Mouse (Mus musculus): ENCODE results near the gene Twist2.

The Twist2 gene

DNA sequence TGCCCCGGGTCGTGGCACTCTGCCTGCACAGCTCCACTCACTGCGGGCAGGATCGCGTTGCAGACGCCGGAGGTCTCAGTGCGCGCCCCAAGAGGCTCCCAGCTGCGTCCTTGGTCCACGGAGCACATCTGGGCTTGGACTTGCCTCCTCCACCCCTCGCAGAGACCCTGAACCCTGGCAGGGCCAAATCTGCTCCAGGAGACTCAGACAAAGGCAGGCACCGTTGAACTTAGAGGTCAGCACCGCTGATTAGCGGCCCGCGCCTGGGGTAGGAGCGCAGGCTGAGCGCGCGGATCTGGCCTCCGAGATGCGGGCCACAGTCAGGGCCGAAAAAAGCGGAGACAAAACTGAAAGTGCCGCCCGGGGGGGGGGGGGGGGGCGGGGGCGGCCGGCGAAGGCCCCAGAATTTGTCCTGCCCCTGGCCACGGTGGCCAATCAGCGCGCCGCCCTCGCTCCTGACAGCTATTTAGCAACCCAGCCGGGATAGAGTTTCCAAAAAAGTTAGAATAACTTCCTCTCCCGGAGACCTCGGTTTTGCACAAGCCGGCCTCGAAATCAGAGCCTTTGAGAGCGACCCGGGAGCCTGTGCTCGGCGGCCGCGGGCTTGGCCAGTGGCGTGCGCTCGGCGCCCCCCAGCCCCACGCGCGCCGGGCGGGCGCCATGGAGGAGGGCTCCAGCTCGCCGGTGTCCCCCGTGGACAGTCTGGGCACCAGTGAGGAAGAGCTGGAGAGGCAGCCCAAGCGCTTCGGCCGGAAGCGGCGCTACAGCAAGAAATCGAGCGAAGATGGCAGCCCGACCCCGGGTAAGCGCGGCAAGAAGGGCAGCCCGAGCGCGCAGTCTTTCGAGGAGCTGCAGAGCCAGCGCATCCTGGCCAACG, at the start of gene Twist2:
TSS of gene Twist2 (plus strand) at position 495 of the 877 bp plus-strand sequence.
- peak; percentile 73 for DNase-seq (ENCODE audit: low spot score)

DNA sequence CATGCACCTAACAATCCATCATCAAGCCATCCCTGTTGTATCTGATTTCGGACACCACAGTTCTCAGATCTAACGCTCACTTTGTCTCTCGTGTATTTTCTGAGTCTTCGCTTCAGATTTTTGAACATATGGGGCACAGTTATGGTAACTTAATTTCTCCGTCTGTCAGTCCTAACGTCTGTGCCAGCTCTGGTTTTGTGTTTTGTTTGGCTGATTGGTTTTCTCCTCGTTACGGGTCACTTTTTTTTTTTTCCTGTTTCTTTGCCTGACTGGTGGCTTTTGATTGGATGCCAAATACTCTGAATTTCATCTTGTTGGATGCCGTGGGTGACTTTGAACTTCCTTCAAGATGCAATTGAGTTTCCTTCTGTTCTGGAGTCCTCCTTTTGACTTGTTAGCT, 48.3 kb upstream of the Twist2 start:
- no peak for DNase-seq (ENCODE audit: low spot score)

GRCm38 (mm10) chr1:91755102-91755501, 46.2 kb upstream of the Twist2 start:
- peak; percentile 46 for DNase-seq (ENCODE audit: low spot score)

DNA sequence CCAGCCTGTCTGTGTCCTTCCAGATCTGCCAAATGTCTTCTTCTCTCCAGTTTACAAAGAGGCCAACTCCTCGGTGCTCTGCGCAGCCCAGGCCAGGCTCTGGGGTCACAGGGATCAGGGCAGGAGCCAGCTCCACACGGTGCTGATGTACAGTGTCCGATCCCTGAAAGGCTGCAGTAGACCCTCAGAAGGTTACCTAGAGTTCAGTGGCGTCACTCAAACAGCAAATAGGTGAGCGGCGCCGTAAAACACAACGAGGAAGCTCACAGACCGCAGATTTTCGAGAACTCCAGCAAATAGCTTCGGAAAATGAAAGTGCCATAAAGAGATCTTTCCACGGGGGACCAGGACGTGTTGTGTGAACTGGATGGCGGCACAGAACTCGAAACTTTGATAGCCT, 44.0 kb upstream of the Twist2 start:
- peak; percentile 23 for DNase-seq (ENCODE audit: low spot score)

GRCm38 (mm10) chr1:91758143-91758542, 43.1 kb upstream of the Twist2 start:
- DNase-seq (ENCODE audit: low spot score): no peak

- no peak for DNase-seq (ENCODE audit: low spot score)
Observed at GRCm38 (mm10) chr1:91758600-91759515, 42.4 kb upstream of the Twist2 start.

GRCm38 (mm10) chr1:91760140-91760986, 40.9 kb upstream of the Twist2 start:
- no peak for DNase-seq (ENCODE audit: low spot score)

- no peak for DNase-seq (ENCODE audit: low spot score)
Observed at GRCm38 (mm10) chr1:91762528-91763091, 38.7 kb upstream of the Twist2 start.

GRCm38 (mm10) chr1:91770221-91770624, 31.0 kb upstream of the Twist2 start:
- DNase-seq (ENCODE audit: low spot score): peak; percentile 16

GRCm38 (mm10) chr1:91770676-91771075, 30.6 kb upstream of the Twist2 start:
- no peak for DNase-seq (ENCODE audit: low spot score)

DNA sequence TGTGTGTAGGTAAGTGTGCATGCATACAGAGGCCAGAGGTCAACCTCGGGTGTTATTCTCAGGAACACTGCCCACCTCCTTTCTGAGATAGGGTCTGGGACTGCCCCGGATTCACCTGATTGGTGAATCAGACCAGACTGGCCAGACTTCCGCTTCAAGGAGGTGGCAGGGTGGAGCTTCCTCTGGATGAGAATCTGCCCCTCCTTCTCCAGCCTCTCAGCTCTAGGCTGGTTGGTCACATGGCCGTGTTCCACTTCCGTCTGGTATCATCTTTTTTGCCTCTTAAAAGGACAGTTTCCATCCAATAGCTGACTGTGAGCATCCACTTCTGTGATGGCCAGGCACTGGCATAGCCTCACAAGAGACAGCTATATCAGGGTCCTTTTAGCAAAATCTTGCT, 24.3 kb upstream of the Twist2 start:
- no peak for DNase-seq (ENCODE audit: low spot score)

DNA sequence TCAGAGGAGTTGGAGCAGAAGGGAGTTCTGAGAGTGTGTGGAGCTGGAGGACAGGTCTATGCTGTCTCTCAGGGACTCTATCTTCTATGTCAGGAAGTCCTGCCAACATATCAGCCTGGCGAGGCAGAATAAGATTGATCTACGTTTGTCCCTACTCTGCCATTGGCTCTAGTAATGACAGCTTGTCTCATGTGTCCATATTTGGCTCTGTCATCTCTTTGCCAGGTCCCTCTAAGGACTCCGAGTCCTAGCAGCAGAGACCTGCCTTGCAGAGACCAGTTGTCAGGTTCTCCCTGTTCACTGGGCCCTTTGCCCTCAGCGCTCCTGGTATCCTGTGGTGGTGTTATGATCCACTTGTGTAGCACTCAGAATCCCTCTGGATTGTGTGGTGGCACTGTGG, 21.4 kb upstream of the Twist2 start:
- no peak for DNase-seq (ENCODE audit: low spot score)

- no peak for DNase-seq (ENCODE audit: low spot score)
Observed at GRCm38 (mm10) chr1:91781182-91781581, 20.1 kb upstream of the Twist2 start.

DNA sequence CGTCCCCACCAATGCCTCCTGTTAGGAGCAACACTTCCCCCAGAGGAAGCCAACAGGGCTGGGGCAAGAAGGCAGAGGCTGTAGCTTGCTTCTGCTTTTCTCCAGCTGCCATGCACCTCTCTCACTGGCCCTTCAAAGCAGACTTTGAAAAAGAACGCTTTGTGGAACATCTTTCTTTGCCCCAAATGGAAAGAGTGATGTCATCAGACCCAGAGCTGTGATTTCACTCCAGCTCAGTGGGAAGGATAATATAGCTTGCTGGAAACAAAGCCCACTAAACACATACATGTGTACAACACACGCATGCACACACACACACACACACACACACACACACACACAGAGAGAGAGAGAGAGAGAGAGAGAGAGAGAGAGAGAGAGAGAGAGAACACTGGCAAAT, 17.1 kb upstream of the Twist2 start:
- DNase-seq (ENCODE audit: low spot score): no peak

DNA sequence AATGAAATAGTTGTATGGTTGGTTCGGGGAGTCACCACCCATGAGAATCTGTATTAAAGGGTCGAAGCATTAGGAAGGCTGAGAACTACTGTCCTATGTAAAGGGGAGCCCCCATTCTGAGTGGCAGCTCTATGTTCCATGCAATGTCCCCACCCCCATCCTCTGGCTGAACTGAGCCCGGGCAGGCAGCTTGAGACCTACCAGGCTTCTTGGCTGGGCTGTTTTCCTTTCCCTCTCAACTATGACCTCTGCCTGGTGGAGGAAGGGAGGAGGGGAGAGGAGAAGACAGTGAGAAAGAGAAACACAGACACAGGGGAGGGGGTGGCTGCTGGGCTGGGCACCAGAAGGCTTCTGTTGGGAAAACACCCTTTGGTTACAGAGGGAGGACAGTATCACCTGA, 1.9 kb upstream of the Twist2 start:
- peak; percentile 62 for DNase-seq (ENCODE audit: low spot score)

DNA sequence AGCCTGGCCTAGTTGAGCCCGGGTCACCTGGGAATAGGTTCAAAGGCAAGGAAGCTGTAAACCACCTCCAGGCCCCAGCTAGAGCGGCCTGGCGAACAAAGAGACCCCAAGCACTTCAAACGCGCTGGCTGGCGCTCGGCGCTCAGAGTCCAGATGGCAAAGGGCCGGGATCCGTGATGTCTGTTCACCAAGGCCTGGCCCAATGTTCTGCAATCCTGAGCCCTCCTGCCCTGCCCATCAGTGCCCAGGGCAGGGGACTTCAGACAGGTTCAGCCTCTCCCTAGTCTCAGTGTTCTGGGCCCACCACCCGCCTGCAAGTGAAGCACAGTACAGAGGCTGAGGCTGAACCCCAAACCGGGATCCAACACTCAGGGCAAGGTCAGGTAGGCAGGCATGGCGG, 913 bp upstream of the Twist2 start:
- no peak for DNase-seq (ENCODE audit: low spot score)

DNA sequence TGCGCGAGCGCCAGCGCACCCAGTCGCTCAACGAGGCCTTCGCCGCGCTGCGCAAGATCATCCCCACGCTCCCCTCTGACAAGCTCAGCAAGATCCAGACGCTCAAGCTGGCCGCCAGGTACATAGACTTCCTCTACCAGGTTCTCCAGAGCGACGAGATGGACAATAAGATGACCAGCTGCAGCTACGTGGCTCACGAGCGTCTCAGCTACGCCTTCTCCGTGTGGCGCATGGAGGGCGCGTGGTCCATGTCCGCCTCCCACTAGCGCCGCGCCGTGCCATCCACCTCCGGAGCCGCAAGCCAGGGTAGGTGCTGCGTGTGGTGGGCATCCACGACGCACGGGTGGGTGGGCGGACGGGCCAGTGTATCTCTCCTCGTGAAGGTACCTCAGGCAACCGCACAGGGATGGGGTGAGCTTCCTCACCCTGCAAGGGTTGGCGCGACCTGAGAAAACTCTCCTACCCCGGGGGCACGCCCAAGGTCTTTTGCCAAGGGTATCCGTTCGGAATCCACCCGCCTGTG, 644 bp downstream of the Twist2 start:
- no peak for DNase-seq (ENCODE audit: low spot score)

DNA sequence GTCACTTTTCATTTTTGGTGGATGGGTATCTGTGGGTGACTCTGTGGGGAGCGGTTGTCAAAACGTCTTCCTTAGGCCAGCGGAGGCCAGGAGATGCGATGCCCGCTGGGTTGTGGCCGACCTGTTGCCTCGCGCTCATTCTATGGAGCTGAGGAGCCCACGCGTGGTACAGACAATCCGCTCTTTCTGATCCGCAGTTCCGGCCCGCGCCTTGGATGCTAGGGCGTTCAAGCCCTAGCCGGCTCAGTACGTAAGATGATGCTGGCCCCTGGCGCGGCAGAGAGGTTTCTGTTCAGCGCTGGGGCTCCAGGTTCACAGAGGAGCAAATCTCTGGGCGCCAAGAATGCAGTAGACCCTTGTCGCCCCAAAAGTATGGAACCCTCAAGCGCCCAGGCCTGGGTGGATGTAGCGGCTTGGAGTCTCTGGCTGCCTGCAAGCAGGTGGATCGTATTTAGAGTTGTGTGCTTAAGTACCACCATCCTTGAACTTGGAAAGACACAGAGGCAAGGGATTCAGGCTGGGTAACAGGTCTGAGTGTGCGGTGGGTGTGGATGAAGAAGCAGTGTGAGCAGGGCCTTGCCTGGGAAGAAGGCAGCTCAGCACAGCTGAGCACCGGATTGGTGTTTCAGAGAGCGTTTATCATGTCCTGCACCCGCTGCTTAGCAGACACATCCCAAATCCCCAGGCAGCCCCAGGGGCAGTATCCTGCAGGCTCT, 1.3 kb downstream of the Twist2 start:
- peak; percentile 40 for DNase-seq (ENCODE audit: low spot score)

GRCm38 (mm10) chr1:91803416-91803815, 2.2 kb downstream of the Twist2 start:
- no peak for DNase-seq (ENCODE audit: low spot score)

DNA sequence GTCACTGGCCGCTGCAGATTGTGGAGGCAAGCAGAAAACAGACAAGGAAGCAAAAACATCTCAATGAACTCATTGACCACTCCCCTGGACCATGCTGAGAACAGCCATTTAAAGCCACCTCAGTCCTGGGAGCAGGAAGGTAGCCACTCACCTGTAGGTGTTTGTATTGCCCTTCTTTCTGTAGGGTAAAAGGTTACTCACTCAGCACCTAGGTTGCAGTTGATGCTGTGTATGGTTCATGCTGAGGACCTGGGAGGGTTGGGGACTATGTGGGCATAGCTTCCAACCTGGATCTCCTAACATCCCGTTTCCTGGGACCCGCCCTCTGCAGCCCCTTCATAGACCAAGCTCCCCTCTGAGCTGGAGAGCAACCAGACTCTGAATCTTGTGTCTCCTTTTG, 14.8 kb downstream of the Twist2 start:
- no peak for DNase-seq (ENCODE audit: low spot score)

GRCm38 (mm10) chr1:91816571-91816970, 15.3 kb downstream of the Twist2 start:
- peak; percentile 28 for DNase-seq (ENCODE audit: low spot score)
